Mouse (Mus musculus): Measurements from ENCODE around the gene Tmem237. TPM values are rescaled to one million over a fixed set of nuclear protein-coding genes. Genes with fewer than 3 reads are reported as not detected.

Gene Tmem237
- 1 to 10 TPM; 3.1 to 5.4 TPM for total RNA-seq (2023)

GRCm38 (mm10) chr1:59119720-59120457, at the start of gene Tmem237:
TSS of gene Tmem237 (minus strand) at chr1:59120408.

GRCm38 (mm10) chr1:59163030-59163461, 42.8 kb upstream of the Tmem237 start, which contains the start of gene Mpp4:
TSS of gene Mpp4 (minus strand) at chr1:59163389.

GRCm38 (mm10) chr1:59094705-59095104, 25.5 kb downstream of the Tmem237 start, which contains the start of gene C2cd6:
TSS of gene C2cd6 (minus strand) at chr1:59094900.

Other genes starting within 250 kb of the Tmem237 start
- 10 to 100 TPM; 46.6 to 72.7 TPM for gene Trak2, start 147.0 kb downstream of the Tmem237 start, total RNA-seq (2023)
- 10 to 100 TPM; 14.0 to 20.9 TPM for gene Stradb, start 146.9 kb downstream of the Tmem237 start, total RNA-seq (2023)
- not detected for gene C2cd6, start 25.5 kb downstream of the Tmem237 start, total RNA-seq (2023)
- gene Mpp4, start 43.0 kb upstream of the Tmem237 start, total RNA-seq (2023): under 1 TPM; 0.15 to 0.40 TPM
- 1 to 10 TPM; 6.3 to 6.8 TPM for gene Als2, start 116.8 kb upstream of the Tmem237 start, total RNA-seq (2023)
- gene Cdk15, start 136.5 kb upstream of the Tmem237 start, total RNA-seq (2023): not detected

Measured in neutrophil, adult 59 days (primary cell).